Mouse (Mus musculus) megakaryocyte, embryonic 14.5 days (primary cell): ENCODE results near the gene Rnf208. TPM values are rescaled to one million over a fixed set of nuclear protein-coding genes. Genes with fewer than 3 reads are reported as not detected.

Experiments used
- H3K27me3 ChIP-seq: replicated peaks from 2 replicates; pipeline ENCODE3; 2012; ENCODE audit warnings: inconsistent platforms
- H3K36me3 ChIP-seq: replicated peaks from 2 replicates; pipeline ENCODE3; 2012; ENCODE audit warnings: low read length, inconsistent platforms, mixed read lengths
- H3K4me1 ChIP-seq: 2 replicates; pipeline ENCODE4 v1.6.1; 2012; ENCODE audit warnings: inconsistent platforms
- H3K4me3 ChIP-seq: replicated peaks from 2 replicates; pipeline ENCODE3; 2012; ENCODE audit warnings: moderate library complexity, mild to moderate bottlenecking, inconsistent platforms
- H3K9me3 ChIP-seq: 2 replicates; pipeline ENCODE4 v1.6.1; 2012; ENCODE audit warnings: inconsistent platforms
- FLI1 ChIP-seq: IDR thresholded peaks from 2 replicates; pipeline ENCODE4 v1.6.1; 2012; ENCODE audit warnings: low read length, inconsistent platforms, mixed read lengths
- GATA1 ChIP-seq: IDR thresholded peaks from 3 replicates; pipeline ENCODE4 v1.6.1; 2012; ENCODE audit warnings: mixed read lengths, low read length, inconsistent platforms, borderline replicate concordance
- polyA plus RNA-seq: library from polyadenylated mRNA; stranded (reverse); fragments of >175 nt; gene quantifications from 2 replicates; pipeline ENCODE4 v1.2.3, GENCODE M21; 2012; ENCODE audit warnings: low replicate concordance; ENCODE audit not compliant: insufficient read depth

The Rnf208 gene
- polyA plus RNA-seq, 1 experiment = 3.8 TPM

GRCm38 (mm10) chr2:25231038-25231437 is 11.0 kb upstream of the Rnf208 start:
- Histone ChIP-seq H3K9me3 (no peaks in the 10 kb centered on the region), H3K27me3 (peaks cover 54% of the 10 kb centered on the region), H3K36me3 (no peaks in the 10 kb centered on the region), H3K4me1 (peaks cover 64% of the 10 kb centered on the region), H3K4me3 (no peak overlapping the region)
- TF ChIP-seq GATA1 (no peak), FLI1 (no peak)

GRCm38 (mm10) chr2:25233421-25233820 is 8.6 kb upstream of the Rnf208 start:
- H3K36me3 ChIP-seq = no peaks in the 10 kb centered on the region
- no peak overlapping the region for H3K4me3 ChIP-seq
- H3K4me1 ChIP-seq = peaks cover 53% of the 10 kb centered on the region
- H3K9me3 ChIP-seq = no peaks in the 10 kb centered on the region
- H3K27me3 ChIP-seq = peaks cover 75% of the 10 kb centered on the region
- TF ChIP-seq GATA1 = no peak
- no peak for TF ChIP-seq FLI1

DNA sequence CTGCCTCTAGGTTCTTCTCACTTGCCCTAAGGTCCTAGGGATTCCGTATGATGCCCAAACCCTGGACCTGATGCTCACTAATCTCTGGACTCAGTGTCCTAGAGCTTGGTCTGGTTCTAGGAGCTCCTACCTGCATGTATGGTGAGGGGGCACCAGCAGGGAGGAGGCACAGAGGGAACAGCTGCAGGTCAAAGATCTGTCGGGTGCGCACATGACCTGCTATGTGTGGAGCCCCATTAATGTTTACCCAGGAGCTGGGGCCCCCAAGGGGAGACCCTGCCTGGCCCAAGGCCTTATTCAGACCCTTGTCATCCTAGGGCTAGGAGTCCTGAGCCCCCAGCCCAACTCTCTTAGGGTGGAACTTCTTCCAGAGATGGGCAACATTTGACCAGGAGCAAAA is 8.0 kb upstream of the Rnf208 start, which contains the start of gene Slc34a3:
Gene Slc34a3 (minus strand): TSS at position 315 of the 400 bp plus-strand sequence.
- H3K36me3 ChIP-seq = no peaks in the 10 kb centered on the region
- no peaks in the 10 kb centered on the region for H3K9me3 ChIP-seq
- TF ChIP-seq GATA1 (no peak), FLI1 (no peak)
- H3K4me1 ChIP-seq = peaks cover 50% of the 10 kb centered on the region
- no peak within 1 kb of the TSS for H3K4me3 ChIP-seq
- H3K27me3 ChIP-seq = peaks cover 80% of the 10 kb centered on the region

- Histone ChIP-seq H3K36me3 (no peaks in the 10 kb centered on the region), H3K9me3 (no peaks in the 10 kb centered on the region), H3K4me1 (peaks cover 46% of the 10 kb centered on the region), H3K27me3 (peaks cover 86% of the 10 kb centered on the region), H3K4me3 (no peak overlapping the region)
- TF ChIP-seq FLI1 = no peak
- TF ChIP-seq GATA1 = no peak
Measured at GRCm38 (mm10) chr2:25234551-25235220, 7.4 kb upstream of the Rnf208 start.

DNA sequence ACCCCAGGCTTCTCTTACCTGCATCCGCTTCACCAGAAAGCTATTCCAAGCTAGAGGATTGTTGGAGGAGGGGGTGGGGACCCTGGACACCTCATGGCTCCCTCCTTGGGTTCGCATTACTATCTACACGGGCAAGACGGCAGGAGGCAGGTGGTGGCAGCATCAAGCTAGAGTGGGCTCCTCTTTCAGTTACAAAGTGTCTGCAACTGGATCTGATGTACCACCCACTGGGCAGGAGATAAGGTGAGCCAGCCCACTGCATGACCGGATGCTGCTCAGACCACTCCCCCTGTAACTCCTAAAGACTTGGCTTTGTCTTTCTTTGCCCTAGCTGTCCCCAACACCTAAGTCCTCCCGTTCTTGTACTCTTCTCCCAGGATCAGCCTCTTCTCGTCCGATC is 5.4 kb upstream of the Rnf208 start, which contains the start of gene Rnf224:
Gene Rnf224 (minus strand): TSS at position 174 of the 400 bp plus-strand sequence.
- H3K27me3 ChIP-seq = peaks cover 92% of the 10 kb centered on the region
- no peaks in the 10 kb centered on the region for H3K36me3 ChIP-seq
- TF ChIP-seq GATA1 (no peak), FLI1 (no peak)
- H3K4me3 ChIP-seq = no peak within 1 kb of the TSS
- H3K9me3 ChIP-seq = no peaks in the 10 kb centered on the region
- peaks cover 49% of the 10 kb centered on the region for H3K4me1 ChIP-seq

DNA sequence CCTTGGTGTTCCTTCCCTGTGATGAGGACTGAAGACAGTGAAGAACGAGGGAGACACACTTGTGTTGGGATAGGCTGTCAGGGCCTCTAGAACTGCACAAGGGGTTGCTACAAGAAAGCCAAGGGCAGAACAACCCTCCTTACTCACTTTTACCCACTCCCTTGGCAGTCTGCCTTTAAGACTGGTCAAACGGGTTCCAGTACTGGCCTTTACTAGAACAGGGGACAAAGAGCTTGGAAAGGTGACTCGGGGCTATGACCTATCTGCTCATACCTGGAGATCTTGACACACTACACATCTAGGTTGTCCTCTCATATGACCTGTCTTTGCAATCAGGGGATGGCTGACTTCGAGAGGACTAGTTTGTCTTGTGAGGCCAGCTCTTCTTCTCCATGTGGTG is 4.5 kb upstream of the Rnf208 start:
- Histone ChIP-seq H3K9me3 (no peaks in the 10 kb centered on the region), H3K4me1 (peaks cover 54% of the 10 kb centered on the region), H3K36me3 (no peaks in the 10 kb centered on the region), H3K27me3 (peaks cover 93% of the 10 kb centered on the region), H3K4me3 (no peak overlapping the region)
- no peak for TF ChIP-seq FLI1
- no peak for TF ChIP-seq GATA1

GRCm38 (mm10) chr2:25238106-25238505 is 3.9 kb upstream of the Rnf208 start:
- TF ChIP-seq FLI1 = no peak
- TF ChIP-seq GATA1 = no peak
- no peaks in the 10 kb centered on the region for H3K9me3 ChIP-seq
- peaks cover 93% of the 10 kb centered on the region for H3K27me3 ChIP-seq
- no peaks in the 10 kb centered on the region for H3K36me3 ChIP-seq
- H3K4me3 ChIP-seq = no peak overlapping the region
- H3K4me1 ChIP-seq = peaks cover 59% of the 10 kb centered on the region

GRCm38 (mm10) chr2:25239766-25240165 is 2.3 kb upstream of the Rnf208 start:
- H3K4me1 ChIP-seq = peaks cover 50% of the 10 kb centered on the region
- TF ChIP-seq GATA1 = no peak
- H3K9me3 ChIP-seq = no peaks in the 10 kb centered on the region
- no peak overlapping the region for H3K4me3 ChIP-seq
- H3K36me3 ChIP-seq = peaks cover 8% of the 10 kb centered on the region
- H3K27me3 ChIP-seq = peaks cover 90% of the 10 kb centered on the region

DNA sequence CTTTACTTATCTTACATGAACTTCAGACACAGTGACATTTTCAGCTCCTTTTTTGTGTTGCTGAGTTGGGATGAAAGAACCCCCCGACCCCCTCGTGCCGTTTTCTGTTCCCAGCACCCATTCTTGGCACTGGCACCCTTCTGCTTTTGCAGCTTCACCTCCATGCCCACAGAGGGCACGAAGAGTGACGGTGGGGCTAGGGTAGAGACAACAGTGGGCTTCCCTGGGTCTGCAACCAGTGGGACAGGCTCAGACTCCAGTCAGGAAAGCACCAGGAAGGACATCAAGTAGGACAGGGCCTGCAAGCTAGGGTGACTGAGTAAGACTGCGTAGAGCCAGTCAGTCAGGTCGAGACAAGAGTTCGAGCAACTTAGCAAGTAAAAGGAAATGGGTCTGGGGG is 1.7 kb upstream of the Rnf208 start:
- peaks cover 50% of the 10 kb centered on the region for H3K4me1 ChIP-seq
- no peak for TF ChIP-seq FLI1
- TF ChIP-seq GATA1 = no peak
- H3K4me3 ChIP-seq = peak overlapping the region; percentile 5
- no peaks in the 10 kb centered on the region for H3K9me3 ChIP-seq
- H3K27me3 ChIP-seq = peaks cover 84% of the 10 kb centered on the region
- H3K36me3 ChIP-seq = peaks cover 13% of the 10 kb centered on the region

GRCm38 (mm10) chr2:25240723-25241437 is 1.2 kb upstream of the Rnf208 start:
- no peaks in the 10 kb centered on the region for H3K9me3 ChIP-seq
- no peak for TF ChIP-seq FLI1
- no peak for TF ChIP-seq GATA1
- H3K27me3 ChIP-seq = peaks cover 79% of the 10 kb centered on the region
- peaks cover 18% of the 10 kb centered on the region for H3K36me3 ChIP-seq
- H3K4me1 ChIP-seq = peaks cover 50% of the 10 kb centered on the region
- H3K4me3 ChIP-seq = peak overlapping the region; percentile 89
